Mouse (Mus musculus): Measurements from ENCODE around the gene Pi4kb.

Gene Pi4kb

DNA sequence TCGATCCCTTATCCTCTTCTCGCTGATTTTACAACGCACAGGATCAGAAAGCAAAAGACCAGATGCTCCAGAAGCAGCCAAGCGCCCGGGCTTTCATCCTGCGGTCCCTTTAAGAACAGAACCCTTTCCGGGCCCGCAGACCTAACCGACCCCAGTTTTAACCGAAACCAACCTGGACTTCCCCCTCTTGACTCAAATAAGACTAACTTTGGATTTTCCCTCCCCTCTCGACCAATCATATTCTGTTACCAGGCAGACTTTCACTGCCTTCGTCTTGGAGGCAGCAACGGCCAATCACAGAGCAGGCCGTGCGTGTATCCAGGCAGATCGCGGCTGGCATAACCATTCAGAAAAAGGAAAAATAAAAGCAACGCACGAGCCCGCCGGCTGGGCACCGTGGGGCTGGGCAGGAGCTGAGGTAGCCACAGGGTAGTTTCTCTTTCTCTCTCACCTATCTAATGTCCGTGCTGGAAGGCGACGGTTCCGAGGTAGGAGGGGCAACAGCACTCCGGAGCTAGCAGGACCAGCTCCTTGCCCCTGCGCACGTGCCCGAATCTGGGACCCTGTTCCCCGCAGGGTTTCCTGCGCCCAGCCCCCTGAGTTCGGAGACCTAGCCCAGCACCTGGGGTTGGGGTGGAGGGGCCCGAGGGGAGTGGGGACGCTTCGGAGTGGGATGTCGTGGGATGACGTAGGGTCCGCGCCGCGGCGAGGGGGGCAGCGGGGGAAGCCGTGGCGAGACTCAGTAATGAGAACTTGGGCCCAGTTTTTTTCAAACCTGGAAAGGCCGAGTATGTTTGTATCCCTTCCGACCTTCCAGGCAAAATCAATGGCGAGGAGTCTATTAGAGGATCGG, 20.5 kb upstream of the Pi4kb start, which contains the start of gene Rfx5:
Gene Rfx5, plus strand, starts transcription at position 312 of the 853 bp plus-strand sequence.
- peak; percentile 89 for DNase-seq (ENCODE audit: low spot score in 2 of 2)

GRCm38 (mm10) chr3:94958295-94958694, 16.2 kb upstream of the Pi4kb start:
- DNase-seq (ENCODE audit: low spot score in 2 of 2): no peak

DNA sequence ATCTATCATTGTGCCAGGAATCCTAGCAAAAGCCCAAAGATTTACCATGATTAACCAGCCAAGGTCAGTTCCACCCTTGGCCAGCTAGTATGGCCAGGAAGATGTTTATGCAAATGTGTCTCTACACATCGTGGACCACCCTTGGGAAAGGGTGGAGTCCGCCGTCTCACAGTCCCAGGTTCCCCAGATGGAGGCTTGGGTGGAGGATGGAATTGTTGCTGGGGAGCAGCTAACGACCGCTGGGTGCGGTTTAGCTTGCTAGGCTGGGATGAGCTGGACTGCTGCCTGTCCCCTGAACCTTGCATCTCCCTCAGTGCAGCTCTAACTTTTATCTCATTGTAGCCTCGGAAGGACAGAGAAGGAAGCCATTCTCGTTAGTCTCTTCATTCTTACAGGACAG, 14.7 kb upstream of the Pi4kb start:
- no peak for DNase-seq (ENCODE audit: low spot score in 2 of 2)

GRCm38 (mm10) chr3:94960322-94960721, 14.2 kb upstream of the Pi4kb start:
- DNase-seq (ENCODE audit: low spot score in 2 of 2): no peak

- DNase-seq (ENCODE audit: low spot score in 2 of 2): no peak
Observed at GRCm38 (mm10) chr3:94964989-94965388, 9.5 kb upstream of the Pi4kb start.

DNA sequence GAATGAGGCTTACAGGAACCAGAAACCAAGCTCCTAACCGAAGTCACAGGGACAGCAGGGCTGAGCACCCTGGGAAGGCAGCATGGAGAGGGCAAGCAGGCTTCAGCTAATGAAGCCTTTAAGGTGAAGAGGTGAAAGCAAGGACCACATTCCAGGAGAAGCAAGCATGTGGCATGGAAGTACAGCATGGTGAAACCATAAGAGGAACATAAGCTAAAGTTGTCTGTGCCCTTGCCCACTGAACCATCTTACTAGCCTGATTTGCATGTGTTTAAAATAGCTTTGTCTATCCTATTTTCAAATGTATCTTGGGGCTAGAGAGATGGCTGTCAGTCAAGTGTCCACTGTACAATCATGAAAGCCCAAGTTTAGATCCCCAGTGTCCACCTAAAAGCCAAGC, 8.7 kb upstream of the Pi4kb start:
- DNase-seq (ENCODE audit: low spot score in 2 of 2): no peak

- DNase-seq (ENCODE audit: low spot score in 2 of 2): no peak
Observed at GRCm38 (mm10) chr3:94972552-94972951, 2.0 kb upstream of the Pi4kb start.

DNA sequence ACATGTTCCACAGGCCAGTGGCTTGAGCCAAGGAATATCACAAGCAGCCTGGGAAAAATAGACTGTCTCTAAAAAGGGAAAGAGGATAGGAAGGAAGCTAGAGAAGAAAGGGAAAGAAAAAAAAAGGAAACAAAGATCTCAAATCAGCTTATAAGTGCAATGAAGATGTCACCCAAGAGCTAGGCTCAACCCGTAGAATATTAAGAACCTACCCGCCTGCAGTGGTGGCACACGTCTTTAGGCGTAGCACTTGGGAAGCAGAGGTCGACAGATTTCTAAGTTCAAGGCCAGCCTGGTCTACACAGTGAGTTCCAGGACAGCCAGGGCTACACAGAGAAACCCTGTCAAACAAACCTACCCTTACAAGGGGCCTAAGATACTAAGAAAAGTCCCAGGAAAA, 911 bp upstream of the Pi4kb start:
- DNase-seq (ENCODE audit: low spot score in 2 of 2): no peak

- no peak for DNase-seq (ENCODE audit: low spot score in 2 of 2)
Observed at GRCm38 (mm10) chr3:94974026-94974527, 454 bp upstream of the Pi4kb start.

DNA sequence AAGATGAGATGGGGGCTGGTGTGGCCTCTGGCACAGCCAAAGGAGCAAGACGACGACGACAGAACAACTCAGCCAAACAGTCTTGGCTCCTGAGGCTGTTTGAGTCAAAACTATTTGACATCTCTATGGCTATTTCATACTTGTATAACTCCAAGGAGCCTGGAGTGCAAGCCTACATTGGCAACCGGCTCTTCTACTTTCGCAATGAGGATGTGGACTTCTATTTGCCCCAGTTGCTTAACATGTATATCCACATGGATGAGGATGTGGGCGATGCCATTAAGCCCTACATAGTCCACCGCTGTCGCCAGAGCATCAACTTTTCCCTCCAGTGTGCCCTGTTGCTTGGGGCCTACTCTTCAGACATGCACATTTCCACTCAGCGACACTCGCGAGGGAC, 9.8 kb downstream of the Pi4kb start:
- no peak for DNase-seq (ENCODE audit: low spot score in 2 of 2)

- no peak for DNase-seq (ENCODE audit: low spot score in 2 of 2)
Observed at GRCm38 (mm10) chr3:94985513-94985912, 11.0 kb downstream of the Pi4kb start.

DNA sequence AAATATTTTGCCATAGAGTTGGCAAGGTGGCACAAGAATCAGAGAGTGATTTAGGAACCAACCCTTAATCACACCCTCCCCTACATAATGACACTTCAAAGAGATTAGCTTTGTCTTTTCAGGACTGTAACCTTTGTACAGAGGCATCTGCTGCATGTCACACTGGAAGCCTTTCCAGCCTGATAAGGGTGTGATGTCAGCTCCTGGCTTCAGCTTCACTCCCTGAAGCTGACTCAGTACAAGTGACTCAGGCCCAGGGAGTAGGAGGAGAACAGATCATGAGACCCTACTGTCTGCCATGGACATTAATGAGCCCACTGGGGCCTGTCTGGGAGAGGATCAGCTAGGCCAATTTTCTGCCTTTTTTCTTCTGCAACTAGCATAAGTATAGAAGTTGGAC, 13.0 kb downstream of the Pi4kb start:
- DNase-seq (ENCODE audit: low spot score in 2 of 2): no peak

- no peak for DNase-seq (ENCODE audit: low spot score in 2 of 2)
Observed at GRCm38 (mm10) chr3:94989159-94989761, 14.7 kb downstream of the Pi4kb start.

GRCm38 (mm10) chr3:94996946-94997345, 22.4 kb downstream of the Pi4kb start:
- peak; percentile 70 to 91 for DNase-seq (ENCODE audit: low spot score in 2 of 2)

GRCm38 (mm10) chr3:95002569-95002968, 28.0 kb downstream of the Pi4kb start:
- DNase-seq (ENCODE audit: low spot score in 2 of 2): no peak

DNA sequence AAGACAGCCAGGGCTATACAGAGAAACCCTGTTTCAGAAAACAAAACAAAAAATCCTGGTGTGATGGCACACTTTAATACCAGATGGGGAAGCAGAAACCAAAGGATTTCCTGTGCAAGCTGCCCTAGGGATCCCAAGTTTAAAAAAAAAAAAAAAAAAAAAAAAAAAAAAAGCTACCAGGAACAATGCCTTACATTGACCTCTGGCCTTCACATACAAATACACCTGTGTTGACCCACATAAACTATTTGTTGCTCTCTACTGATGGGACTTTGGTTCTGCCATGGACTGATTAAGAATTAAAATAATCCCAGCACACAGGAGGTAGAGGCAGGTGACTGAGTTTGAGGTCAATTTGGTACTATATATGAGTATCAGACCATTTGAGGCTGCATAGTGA, 28.7 kb downstream of the Pi4kb start:
- no peak for DNase-seq (ENCODE audit: low spot score in 2 of 2)

GRCm38 (mm10) chr3:95005651-95006050, 31.1 kb downstream of the Pi4kb start:
- no peak for DNase-seq (ENCODE audit: low spot score in 2 of 2)

- DNase-seq (ENCODE audit: low spot score in 2 of 2): no peak
Observed at GRCm38 (mm10) chr3:95007706-95008105, 33.2 kb downstream of the Pi4kb start.

- no peak for DNase-seq (ENCODE audit: low spot score in 2 of 2)
Observed at GRCm38 (mm10) chr3:95010396-95010795, 35.9 kb downstream of the Pi4kb start.

GRCm38 (mm10) chr3:95012982-95013381, 38.5 kb downstream of the Pi4kb start:
- DNase-seq (ENCODE audit: low spot score in 2 of 2): no peak

GRCm38 (mm10) chr3:95013699-95014427, 39.3 kb downstream of the Pi4kb start:
- DNase-seq (ENCODE audit: low spot score in 2 of 2): no peak

- DNase-seq (ENCODE audit: low spot score in 2 of 2): peak in 1 of 2 experiments; percentile 42
Observed at GRCm38 (mm10) chr3:95014428-95015151, 40.1 kb downstream of the Pi4kb start.
